Mouse (Mus musculus) ES-Bruce4 (cell line): ENCODE results near the gene Elf4.

ENCODE experiments used
- CTCF ChIP-seq: IDR thresholded peaks from one replicate; pipeline ENCODE4 v1.8.1; 2011; ENCODE audit warnings: low read depth, low read length
- EP300 ChIP-seq: IDR thresholded peaks from 2 replicates; pipeline ENCODE4 v1.6.1; 2011; ENCODE audit warnings: low read depth, low read length; ENCODE audit not compliant: insufficient read depth
- POLR2A ChIP-seq: IDR thresholded peaks from one replicate; pipeline ENCODE4 v1.8.1; 2011; ENCODE audit warnings: low read length; ENCODE audit not compliant: insufficient read depth

GRCm38 (mm10) chrX:48423671-48424070 lies 39.3 kb downstream of the Elf4 start:
- TF ChIP-seq CTCF, result no peak
- TF ChIP-seq EP300, result no peak
- no peak for TF ChIP-seq POLR2A
